Mouse (Mus musculus) MEL (cell line): ENCODE measurements around the gene Gdf7. TPM values are rescaled to one million over a fixed set of nuclear protein-coding genes. Genes with fewer than 3 reads are reported as not detected.

Source experiments
- DNase-seq: peaks from one replicate; pipeline ENCODE4 v3.0.0; 2011; ENCODE audit warnings: low read depth, low spot score
- H3K27ac ChIP-seq: 2 replicates; pipeline ENCODE4 v1.5.1; 2012; ENCODE audit warnings: low read depth, mild to moderate bottlenecking, control low read depth, low read length, moderate library complexity; ENCODE audit not compliant: control insufficient read depth
- H3K27me3 ChIP-seq, 2 experiments: fragments of 150-350 bp in 1 of 2; sonication (generic) in 1 of 2; 2 replicates each; pipeline ENCODE4 v1.6.1; 2012; ENCODE audit warnings: low read length in 2 of 2, mild to moderate bottlenecking in 2 of 2, improper control_type of control experiment in 1 of 2, moderate library complexity in 1 of 2; ENCODE audit not compliant: insufficient read depth in 2 of 2, control insufficient read depth in 1 of 2
- H3K36me3 ChIP-seq, 2 experiments: 2 replicates each; pipeline ENCODE4 v1.6.1; 2012 to 2014; ENCODE audit warnings: low read length in 2 of 2, improper control_type of control experiment in 1 of 2, inconsistent platforms in 1 of 2, mild to moderate bottlenecking in 1 of 2; ENCODE audit not compliant: insufficient read depth in 2 of 2, control insufficient read depth in 1 of 2
- H3K4me1 ChIP-seq, 2 experiments: fragments of 150-350 bp in 1 of 2; sonication (generic) in 1 of 2; 2 replicates each; pipeline ENCODE4 v1.6.1; 2012; ENCODE audit warnings: low read length in 2 of 2, improper control_type of control experiment in 1 of 2, mild to moderate bottlenecking in 1 of 2; ENCODE audit not compliant: insufficient read depth in 2 of 2, control insufficient read depth in 1 of 2
- H3K4me3 ChIP-seq, 2 experiments: fragments of 150-350 bp in 1 of 2; sonication (generic) in 1 of 2; 2 replicates each; pipeline ENCODE4 v1.5.1; 2012; ENCODE audit warnings: low read depth in 2 of 2, low read length in 2 of 2, mild to moderate bottlenecking in 2 of 2, moderate library complexity in 2 of 2, control low read depth in 1 of 2, improper control_type of control experiment in 1 of 2; ENCODE audit not compliant: control insufficient read depth in 1 of 2, insufficient read depth in 1 of 2
- H3K79me2 ChIP-seq: 2 replicates; pipeline ENCODE4 v1.6.1; 2012; ENCODE audit warnings: mild to moderate bottlenecking, low read length, moderate library complexity; ENCODE audit not compliant: control insufficient read depth, poor library complexity, insufficient read depth
- H3K9ac ChIP-seq: 2 replicates; pipeline ENCODE4 v1.6.1; 2012; ENCODE audit warnings: low read depth, mild to moderate bottlenecking, control low read depth, low read length, moderate library complexity; ENCODE audit not compliant: control insufficient read depth, poor library complexity, severe bottlenecking
- H3K9me3 ChIP-seq: fragments of 150-350 bp; sonication (generic); replicated peaks from 2 replicates; pipeline ENCODE4 v1.6.1; 2012; ENCODE audit warnings: mild to moderate bottlenecking, low read length, improper control_type of control experiment, moderate library complexity; ENCODE audit not compliant: insufficient read depth
- BHLHE40 ChIP-seq: IDR thresholded peaks from 2 replicates; pipeline ENCODE4 v1.6.1; 2012; ENCODE audit warnings: low read depth, mild to moderate bottlenecking, inconsistent platforms, low read length, improper control_type of control experiment, borderline replicate concordance
- CHD2 ChIP-seq: IDR thresholded peaks from 2 replicates; pipeline ENCODE4 v1.6.1; 2011; ENCODE audit warnings: low read length, improper control_type of control experiment
- CTCF ChIP-seq, 3 experiments: IDR thresholded peaks in 2 of 3; conservative IDR thresholded peaks in 1 of 3; 2 replicates each; pipeline ENCODE4 v1.5.1; 2011 to 2012; ENCODE audit warnings: low read length in 3 of 3, low read depth in 2 of 3, mild to moderate bottlenecking in 2 of 3, improper control_type of control experiment in 1 of 3, inconsistent platforms in 1 of 3, mixed read lengths in 1 of 3, moderate library complexity in 1 of 3; ENCODE audit not compliant: control insufficient read depth in 1 of 3, insufficient read depth in 1 of 3, poor library complexity in 1 of 3, severe bottlenecking in 1 of 3
- E2F4 ChIP-seq: IDR thresholded peaks from 2 replicates; pipeline ENCODE4 v1.6.1; 2011; ENCODE audit warnings: low read depth, low read length, improper control_type of control experiment, borderline replicate concordance
- ELF1 ChIP-seq: IDR thresholded peaks from 2 replicates; pipeline ENCODE4 v1.6.1; 2014; ENCODE audit warnings: low read depth, mild to moderate bottlenecking, inconsistent platforms, low read length, improper control_type of control experiment, moderate library complexity
- HCFC1 ChIP-seq: IDR thresholded peaks from 2 replicates; pipeline ENCODE4 v1.6.1; 2012; ENCODE audit warnings: low read depth, mild to moderate bottlenecking, inconsistent platforms, low read length, improper control_type of control experiment, moderate library complexity
- JUND ChIP-seq: IDR thresholded peaks from 2 replicates; pipeline ENCODE4 v1.6.1; 2011; ENCODE audit warnings: low read depth, mild to moderate bottlenecking, improper control_type of control experiment, low read length
- KAT2A ChIP-seq: conservative IDR thresholded peaks from 2 replicates; pipeline ENCODE4 v1.6.1; 2012; ENCODE audit warnings: low read depth, low read length, improper control_type of control experiment, inconsistent platforms
- MAZ ChIP-seq: IDR thresholded peaks from 2 replicates; pipeline ENCODE4 v1.6.1; 2012; ENCODE audit warnings: low read depth, mild to moderate bottlenecking, inconsistent platforms, low read length, improper control_type of control experiment
- MYC ChIP-seq: IDR thresholded peaks from 2 replicates; pipeline ENCODE4 v1.6.1; 2011; ENCODE audit warnings: low read depth, mild to moderate bottlenecking, low read length, improper control_type of control experiment, moderate library complexity
- POLR2AphosphoS5 ChIP-seq: IDR thresholded peaks from 2 replicates; pipeline ENCODE4 v1.6.1; 2012; ENCODE audit warnings: low read depth, borderline replicate concordance, mild to moderate bottlenecking, inconsistent platforms, low read length, moderate library complexity, mixed read lengths
- RAD21 ChIP-seq: IDR thresholded peaks from 2 replicates; pipeline ENCODE4 v1.6.1; 2011; ENCODE audit warnings: mild to moderate bottlenecking, low read depth, low read length, improper control_type of control experiment
- SIN3A ChIP-seq: IDR thresholded peaks from 2 replicates; pipeline ENCODE4 v1.6.1; 2012; ENCODE audit warnings: low read length, improper control_type of control experiment, inconsistent platforms
- SMC3 ChIP-seq: IDR thresholded peaks from 2 replicates; pipeline ENCODE4 v1.6.1; 2011; ENCODE audit warnings: low read depth, low read length, improper control_type of control experiment
- TBP ChIP-seq: IDR thresholded peaks from 2 replicates; pipeline ENCODE4 v1.8.0; 2011; ENCODE audit warnings: low read depth, low read length, improper control_type of control experiment
- UBTF ChIP-seq: IDR thresholded peaks from 2 replicates; pipeline ENCODE4 v1.6.1; 2012; ENCODE audit warnings: low read depth, mild to moderate bottlenecking, inconsistent platforms, low read length, improper control_type of control experiment, moderate library complexity, borderline replicate concordance; ENCODE audit not compliant: insufficient read depth
- USF1 ChIP-seq: IDR thresholded peaks from 2 replicates; pipeline ENCODE4 v1.6.1; 2014; ENCODE audit warnings: low read depth, mild to moderate bottlenecking, inconsistent platforms, low read length, improper control_type of control experiment, moderate library complexity
- USF2 ChIP-seq, 2 experiments: IDR thresholded peaks; 2 replicates each; pipeline ENCODE4 v1.6.1; 2011 to 2012; ENCODE audit warnings: improper control_type of control experiment in 2 of 2, low read length in 2 of 2, borderline replicate concordance in 1 of 2, inconsistent platforms in 1 of 2, low read depth in 1 of 2, mild to moderate bottlenecking in 1 of 2; ENCODE audit not compliant: insufficient read depth in 1 of 2
- ZNF384 ChIP-seq: IDR thresholded peaks from 2 replicates; pipeline ENCODE4 v1.6.1; 2012; ENCODE audit warnings: low read depth, mild to moderate bottlenecking, inconsistent platforms, low read length, improper control_type of control experiment
- polyA plus RNA-seq, 2 experiments: library from polyadenylated mRNA; stranded (reverse) in 1 of 2; unstranded in 1 of 2; fragments of >175 nt in 1 of 2; fragments of >200 nt in 1 of 2; gene quantifications; 2 replicates each; pipeline versions ENCODE4 v1.2.1 to v1.2.4; 2012; ENCODE audit warnings: low replicate concordance in 2 of 2, low read depth in 1 of 2; ENCODE audit not compliant: insufficient read length in 2 of 2, insufficient read depth in 1 of 2, missing spikeins in 1 of 2
- total RNA-seq: library from RNA; depleted of rRNA; stranded (reverse); fragments of 300-350 nt; gene quantifications from 2 replicates; pipeline ENCODE4 v1.2.3, GENCODE M21; 2012

The Gdf7 gene
- total and polyA plus RNA-seq, 3 experiments: not detected

- Histone ChIP-seq H3K9ac (no peak overlapping the region), H3K27ac (no peak overlapping the region)
- TF ChIP-seq KAT2A: no peak
- no peak for TF ChIP-seq RAD21
- TF ChIP-seq E2F4: no peak
- no peak for TF ChIP-seq MAZ
- TF ChIP-seq UBTF: no peak
- no peak for TF ChIP-seq CTCF (IDR thresholded peaks at IDR 0.05 in 2 of 3, conservative IDR thresholded peaks at IDR 0.05 in 1 of 3; ENCODE audit: control insufficient read depth in 1 of 3, insufficient read depth in 1 of 3, low read depth in 2 of 3, low read length in 3 of 3, poor library complexity in 1 of 3, severe bottlenecking in 1 of 3)
- no peak for TF ChIP-seq BHLHE40
- TF ChIP-seq, all 39 proteins: peak for 0
- no peaks in the 10 kb centered on the region for H3K4me1 ChIP-seq
- no peak overlapping the region for H3K4me3 ChIP-seq
- DNase-seq: no peak
- H3K36me3 ChIP-seq: no peaks in the 10 kb centered on the region
- H3K79me2 ChIP-seq: no peaks in the 10 kb centered on the region
- H3K27me3 ChIP-seq: no peaks in the 10 kb centered on the region
- H3K9me3 ChIP-seq: no peaks in the 10 kb centered on the region
Measured at GRCm38 (mm10) chr12:8289099-8289498, 12.7 kb downstream of the Gdf7 start.

- no peak overlapping the region for H3K27ac ChIP-seq
- no peak overlapping the region for H3K9ac ChIP-seq
- no peaks in the 10 kb centered on the region for H3K79me2 ChIP-seq
- peak; percentile 44 for DNase-seq
- H3K9me3 ChIP-seq: no peaks in the 10 kb centered on the region
- no peaks in the 10 kb centered on the region for H3K4me1 ChIP-seq
- H3K4me3 ChIP-seq: no peak overlapping the region
- no peaks in the 10 kb centered on the region for H3K36me3 ChIP-seq
- no peaks in the 10 kb centered on the region for H3K27me3 ChIP-seq
- TF ChIP-seq RAD21: peak; percentile 44
- TF ChIP-seq CTCF (IDR thresholded peaks at IDR 0.05 in 2 of 3, conservative IDR thresholded peaks at IDR 0.05 in 1 of 3; ENCODE audit: control insufficient read depth in 1 of 3, insufficient read depth in 1 of 3, low read depth in 2 of 3, low read length in 3 of 3, poor library complexity in 1 of 3, severe bottlenecking in 1 of 3): peak; percentile 5 to 59 (median 53); a peak in 4 of 6 replicates
- TF ChIP-seq SMC3: peak; percentile 48
- TF ChIP-seq USF1: no peak
- TF ChIP-seq, all 39 proteins: peak for 3
Measured at GRCm38 (mm10) chr12:8287970-8288369, 13.8 kb downstream of the Gdf7 start.

- Histone ChIP-seq H3K4me3 (no peak overlapping the region), H3K9me3 (no peaks in the 10 kb centered on the region), H3K79me2 (no peaks in the 10 kb centered on the region), H3K4me1 (no peaks in the 10 kb centered on the region), H3K27ac (no peak overlapping the region), H3K9ac (no peak overlapping the region), H3K36me3 (peaks cover 0 to 2% of the 10 kb centered on the region in 2 experiments; a peak in 2 of 4 replicates), H3K27me3 (no peaks in the 10 kb centered on the region)
- DNase-seq: no peak
- no peak for TF ChIP-seq USF2 (IDR thresholded peaks at IDR 0.05; ENCODE audit: borderline replicate concordance in 1 of 2, insufficient read depth in 1 of 2, low read depth in 1 of 2, low read length in 2 of 2)
- no peak for TF ChIP-seq POLR2AphosphoS5
- no peak for TF ChIP-seq ZNF384
- TF ChIP-seq MYC: no peak
- no peak for TF ChIP-seq KAT2A
- no peak for TF ChIP-seq TBP
- no peak for TF ChIP-seq BHLHE40
- TF ChIP-seq JUND: no peak
- no peak for TF ChIP-seq ELF1
- TF ChIP-seq CHD2: no peak
- TF ChIP-seq SIN3A: no peak
- no peak for TF ChIP-seq HCFC1
Measured at GRCm38 (mm10) chr12:8281225-8282017, 20.3 kb downstream of the Gdf7 start.
